Mouse (Mus musculus) cortical plate, adult 2 months (tissue): ENCODE measurements around the gene Cntnap2. TPM values are rescaled to one million over a fixed set of nuclear protein-coding genes. Genes with fewer than 3 reads are reported as not detected.

Experiments
- H3K27ac ChIP-seq: fragments of 200-500 bp; 2 replicates; pipeline ENCODE4 v1.5.1; 2012; ENCODE audit warnings: low read length, control low read depth, inconsistent platforms; ENCODE audit not compliant: insufficient read depth
- H3K4me1 ChIP-seq: fragments of 200-500 bp; 2 replicates; pipeline ENCODE4 v1.6.1; 2011; ENCODE audit warnings: low read length; ENCODE audit not compliant: control insufficient read depth, insufficient read depth
- H3K4me3 ChIP-seq: fragments of 200-500 bp; 2 replicates; pipeline ENCODE4 v1.5.1; 2011; ENCODE audit warnings: mild to moderate bottlenecking, low read length, control low read depth; ENCODE audit not compliant: insufficient read depth
- CTCF ChIP-seq: fragments of 200-500 bp; IDR thresholded peaks from 2 replicates; pipeline ENCODE4 v1.5.1; 2011; ENCODE audit warnings: mild to moderate bottlenecking, control low read depth, low read length; ENCODE audit not compliant: insufficient read depth; ENCODE audit errors: extremely low read depth
- POLR2A ChIP-seq: fragments of 200-500 bp; IDR thresholded peaks from 2 replicates; pipeline ENCODE4 v1.6.1; 2011; ENCODE audit warnings: mild to moderate bottlenecking, low read length, control low read depth; ENCODE audit not compliant: insufficient read depth; ENCODE audit errors: extremely low read depth
- polyA plus RNA-seq: library from polyadenylated mRNA; depleted of rRNA; stranded (reverse); fragments of >200 nt; gene quantifications from 2 replicates; pipeline ENCODE4 v1.2.3, GENCODE M21; 2012

Cntnap2 gene
- polyA plus RNA-seq, 1 experiment = 26.5 TPM

- Histone ChIP-seq H3K4me3 (no peak overlapping the region), H3K4me1 (no peaks in the 10 kb centered on the region), H3K27ac (no peak overlapping the region)
- TF ChIP-seq POLR2A (no peak), CTCF (no peak)
Observed at GRCm38 (mm10) chr6:46361091-46361490, 1301.9 kb downstream of the Cntnap2 start.

DNA sequence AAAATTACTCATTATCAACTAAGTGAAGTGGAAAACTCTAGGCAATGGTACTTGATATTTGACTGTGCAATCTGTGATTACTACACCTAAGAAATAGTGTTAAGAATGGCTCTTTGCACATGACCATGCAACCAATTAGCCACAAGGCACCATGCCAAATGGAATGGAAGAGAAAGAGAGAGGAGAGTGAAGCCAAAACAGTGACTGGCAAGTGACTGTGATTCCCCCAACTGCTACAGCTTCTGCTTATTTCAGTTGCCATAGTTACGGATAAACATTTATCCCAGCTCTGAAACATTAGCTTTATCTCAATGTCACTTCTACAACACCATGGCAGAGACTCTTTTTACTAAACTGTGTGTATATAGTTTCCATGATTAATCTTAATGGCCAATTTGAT, 1303.0 kb downstream of the Cntnap2 start:
- Histone ChIP-seq H3K4me3 (no peak overlapping the region), H3K27ac (no peak overlapping the region), H3K4me1 (no peaks in the 10 kb centered on the region)
- TF ChIP-seq CTCF = no peak

DNA sequence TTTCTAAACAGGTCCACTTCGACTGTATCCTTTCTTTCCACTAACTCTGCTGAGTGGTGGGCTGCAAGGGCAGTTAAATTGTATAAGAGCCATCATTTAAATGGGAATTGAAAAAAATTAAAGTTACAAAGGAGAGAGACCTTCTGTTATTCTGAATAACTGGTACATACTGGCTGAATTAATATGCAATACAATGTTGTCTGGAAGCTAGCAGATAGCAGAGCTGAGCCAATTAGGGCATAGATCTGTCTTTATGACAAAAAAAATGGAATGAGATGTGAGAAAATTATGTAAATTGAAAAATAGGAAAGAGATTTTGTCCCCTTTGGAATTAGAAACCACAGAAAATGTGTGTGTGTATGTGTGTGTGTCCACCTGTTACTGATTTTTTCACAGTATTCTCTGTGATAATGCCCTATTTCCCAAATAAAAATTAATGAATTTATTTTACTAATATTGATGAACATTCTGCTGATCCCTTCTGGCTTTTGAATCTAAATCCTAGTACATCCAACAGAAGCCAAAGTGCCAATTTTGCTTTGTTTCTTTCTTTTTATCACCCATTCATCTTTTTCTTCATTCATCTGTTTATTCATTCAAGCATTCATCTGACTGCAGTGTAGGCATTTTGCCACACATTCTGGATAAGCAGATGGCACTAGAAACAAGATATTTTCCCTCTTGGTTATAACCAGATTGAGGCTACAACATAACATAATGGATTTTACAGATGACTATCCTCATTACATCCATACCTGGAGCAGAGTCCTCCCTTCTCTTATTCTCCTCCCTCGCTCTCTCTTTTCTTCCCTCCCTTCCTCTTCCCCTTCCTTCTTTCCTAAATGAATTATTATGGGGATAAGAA, 1339.8 kb downstream of the Cntnap2 start:
- Histone ChIP-seq H3K4me1 (no peaks in the 10 kb centered on the region), H3K4me3 (no peak overlapping the region), H3K27ac (no peak overlapping the region)
- TF ChIP-seq CTCF (no peak), POLR2A (no peak)

DNA sequence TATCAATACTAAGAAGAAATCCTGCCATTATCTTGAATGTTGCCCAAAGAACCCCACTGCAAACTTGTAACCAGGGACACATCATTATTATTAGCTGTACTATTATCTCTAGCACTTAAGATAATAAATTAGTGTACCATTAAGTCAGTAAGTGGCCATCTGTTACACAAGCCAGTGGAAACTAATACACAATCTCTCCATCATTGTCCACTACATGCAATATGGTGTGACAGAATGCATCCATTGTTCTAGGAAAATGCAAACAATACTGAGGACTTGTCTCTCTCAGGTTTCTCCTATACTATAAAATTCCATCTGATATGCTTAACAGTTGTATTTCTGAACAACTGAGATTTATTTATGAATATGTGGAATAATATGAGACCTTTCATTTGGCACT, 1355.0 kb downstream of the Cntnap2 start:
- no peak for TF ChIP-seq CTCF
- no peak for TF ChIP-seq POLR2A
- no peak overlapping the region for H3K4me3 ChIP-seq
- no peaks in the 10 kb centered on the region for H3K4me1 ChIP-seq
- no peak overlapping the region for H3K27ac ChIP-seq

- Histone ChIP-seq H3K27ac (no peak overlapping the region), H3K4me1 (no peaks in the 10 kb centered on the region), H3K4me3 (no peak overlapping the region)
- TF ChIP-seq POLR2A = no peak
- TF ChIP-seq CTCF = no peak
Observed at GRCm38 (mm10) chr6:46414562-46414961, 1355.4 kb downstream of the Cntnap2 start.

DNA sequence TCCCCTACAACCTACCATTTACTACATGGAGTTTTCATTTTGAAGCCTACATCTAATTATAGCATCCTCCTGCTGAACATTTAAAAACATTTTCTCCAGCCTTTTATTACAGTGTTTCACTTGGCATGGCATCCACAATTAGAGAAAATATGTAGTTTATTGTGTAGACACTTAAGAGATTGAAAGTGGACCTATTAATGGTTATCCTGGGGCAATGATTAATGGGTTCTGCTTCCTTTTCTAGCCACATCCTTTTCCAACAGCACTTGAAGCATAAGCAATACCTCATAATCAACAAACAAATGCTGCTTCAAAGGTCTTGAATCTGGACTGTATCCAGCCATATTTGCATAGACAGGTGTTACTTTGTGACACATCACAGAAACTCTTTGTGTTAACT, 1360.7 kb downstream of the Cntnap2 start:
- Histone ChIP-seq H3K4me3 (no peak overlapping the region), H3K27ac (no peak overlapping the region), H3K4me1 (no peaks in the 10 kb centered on the region)
- TF ChIP-seq CTCF = no peak
- TF ChIP-seq POLR2A = no peak

GRCm38 (mm10) chr6:46420349-46420748, 1361.2 kb downstream of the Cntnap2 start:
- H3K27ac ChIP-seq = no peak overlapping the region
- no peak overlapping the region for H3K4me3 ChIP-seq
- TF ChIP-seq CTCF (no peak), POLR2A (no peak)

GRCm38 (mm10) chr6:46428231-46428630, 1369.1 kb downstream of the Cntnap2 start:
- no peak overlapping the region for H3K4me3 ChIP-seq
- TF ChIP-seq POLR2A (no peak), CTCF (no peak)
- H3K27ac ChIP-seq = no peak overlapping the region
- no peaks in the 10 kb centered on the region for H3K4me1 ChIP-seq

More at GRCm38 (mm10) chr6:46420349-46420748, 1361.2 kb downstream of the Cntnap2 start:
- H3K4me1 ChIP-seq = no peaks in the 10 kb centered on the region

DNA sequence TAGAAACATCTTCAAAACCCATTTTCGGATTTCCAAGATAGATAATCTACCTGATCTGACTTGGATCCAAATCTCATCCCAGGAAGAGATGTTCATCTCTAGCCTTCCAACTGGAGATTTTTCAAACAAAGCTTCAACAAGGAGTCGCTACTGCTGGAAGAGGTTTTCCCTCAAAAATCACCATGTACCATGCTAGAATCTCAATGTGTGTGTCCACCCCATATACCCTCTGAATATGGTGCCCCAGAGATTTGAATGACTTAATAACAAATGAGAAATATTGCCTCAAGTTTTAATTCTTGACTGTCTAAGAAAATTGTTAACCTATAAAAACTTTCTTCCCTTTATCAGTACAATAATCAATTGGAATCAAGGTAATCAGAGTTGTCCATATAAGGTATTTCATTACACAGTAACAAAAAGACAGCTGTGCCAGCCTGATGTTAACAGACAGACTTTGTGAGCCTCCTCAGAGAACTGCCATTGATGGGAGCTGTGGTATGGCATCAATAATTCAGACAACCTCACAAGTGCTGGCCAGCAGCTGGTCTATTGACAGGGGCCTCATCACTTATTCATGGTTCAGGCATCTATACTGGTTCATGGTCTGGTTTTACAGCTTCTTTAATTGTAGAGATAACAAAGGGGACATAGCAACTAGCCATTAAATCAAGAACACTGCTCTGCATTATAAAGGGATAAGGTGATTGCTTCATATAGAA, 1391.9 kb downstream of the Cntnap2 start:
- H3K4me1 ChIP-seq = no peaks in the 10 kb centered on the region
- no peak overlapping the region for H3K4me3 ChIP-seq
- no peak overlapping the region for H3K27ac ChIP-seq
- no peak for TF ChIP-seq CTCF
- TF ChIP-seq POLR2A = no peak

- TF ChIP-seq CTCF (no peak), POLR2A (no peak)
- no peak overlapping the region for H3K4me3 ChIP-seq
Observed at GRCm38 (mm10) chr6:46472683-46473082, 1413.5 kb downstream of the Cntnap2 start.

More at GRCm38 (mm10) chr6:46472683-46473082, 1413.5 kb downstream of the Cntnap2 start:
- no peak overlapping the region for H3K27ac ChIP-seq
- no peaks in the 10 kb centered on the region for H3K4me1 ChIP-seq
